Mouse (Mus musculus) myocyte (in vitro differentiated cells): ENCODE data around the gene Nbeal2.

ENCODE experiments used
- E2F4 ChIP-seq: IDR thresholded peaks from one replicate; pipeline ENCODE4 v1.6.1; 2011; ENCODE audit warnings: mild to moderate bottlenecking, control low read depth, moderate library complexity; ENCODE audit not compliant: insufficient read depth
- MAX ChIP-seq: IDR thresholded peaks from one replicate; pipeline ENCODE4 v1.6.1; 2011; ENCODE audit warnings: low read depth, mild to moderate bottlenecking, control low read depth
- MYOD1 ChIP-seq, 3 experiments: IDR thresholded peaks; one replicate each; pipeline ENCODE4 v1.6.1; 2011; ENCODE audit warnings: control low read depth in 2 of 3, low read depth in 2 of 3, mild to moderate bottlenecking in 2 of 3, moderate library complexity in 1 of 3; ENCODE audit not compliant: insufficient read length in 2 of 3, control insufficient read depth in 1 of 3
- POLR2A ChIP-seq: IDR thresholded peaks from one replicate; pipeline ENCODE4 v1.6.1; 2011; ENCODE audit warnings: low read depth, mild to moderate bottlenecking, control low read depth, moderate library complexity; ENCODE audit not compliant: insufficient read length
- POLR2AphosphoS2 ChIP-seq: IDR thresholded peaks from one replicate; pipeline ENCODE4 v1.6.1; 2011; ENCODE audit warnings: low read depth, control low read depth; ENCODE audit not compliant: insufficient read length
- TCF12 ChIP-seq: IDR thresholded peaks from one replicate; pipeline ENCODE4 v1.6.1; 2011; ENCODE audit warnings: mild to moderate bottlenecking, control low read depth; ENCODE audit not compliant: poor library complexity, insufficient read depth, severe bottlenecking
- USF1 ChIP-seq: IDR thresholded peaks from one replicate; pipeline ENCODE4 v1.6.1; 2011; ENCODE audit warnings: low read depth, mild to moderate bottlenecking, control low read depth, moderate library complexity

- no peak for TF ChIP-seq TCF12
- no peak for TF ChIP-seq POLR2A
- TF ChIP-seq USF1 = no peak
- no peak for TF ChIP-seq E2F4
- TF ChIP-seq MAX = no peak
- no peak for TF ChIP-seq MYOD1 (IDR thresholded peaks at IDR 0.05; ENCODE audit: control insufficient read depth in 1 of 3, insufficient read length in 2 of 3, low read depth in 2 of 3)
- TF ChIP-seq POLR2AphosphoS2 = no peak
Observed at GRCm38 (mm10) chr9:110644295-110644694, 9.7 kb downstream of the Nbeal2 start.
